ENCODE assay signal across 25 mouse cellular contexts in the genomic region with DNA sequence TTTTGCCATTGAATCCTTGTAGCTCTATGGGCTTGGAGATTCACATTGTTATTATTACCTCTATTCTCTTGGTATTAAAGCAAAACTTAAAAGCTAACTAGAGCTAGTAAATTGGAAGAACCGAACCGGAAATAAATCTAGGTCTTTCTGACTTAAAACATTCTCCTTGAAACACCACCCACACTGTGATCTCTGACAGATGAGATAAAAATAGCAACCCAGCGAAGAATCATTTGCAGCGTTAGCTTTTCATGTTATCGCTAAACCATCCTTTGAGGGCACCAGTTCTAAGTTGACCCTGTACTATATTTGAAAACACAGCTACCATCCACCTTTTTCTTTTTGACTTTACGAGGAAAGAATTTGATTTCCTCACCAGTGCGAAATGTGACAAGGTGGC.
"Had no signal": no experiment of that assay in that cellular context is flagged by ENCODE, and none has a peak within 500 bp of the region (broad histone marks: within the 10 kb centered on the region; RNA-seq: fewer than 3 reads in every experiment).

No protein-coding gene starts in this region.

- DNase-seq: gastrocnemius, postnatal 14 days; gastrocnemius, postnatal 36 days; heart, adult 2 months; heart, postnatal 14 days; heart, postnatal 4 days; kidney, adult 11 months; kidney, adult 8-10 months; kidney, postnatal 10 days; kidney, postnatal 36 days; layer of hippocampus, adult 9-11 months; layer of hippocampus, postnatal 36 days; left cerebral cortex, postnatal 4 days; liver; liver, embryonic 13.5 days had no signal

- H3K4me2 ChIP-seq: heart, embryonic 11.5 days; heart, embryonic 13.5 days; heart, embryonic 15.5 days; hindbrain, embryonic 12.5 days; hindbrain, embryonic 14.5 days; limb, embryonic 12.5 days; liver, embryonic 11.5 days; liver, embryonic 13.5 days; liver, embryonic 15.5 days had no signal

- H3K9me3 ChIP-seq: heart, embryonic 13.5 days; heart, embryonic 15.5 days; hindbrain, embryonic 10.5 days; hindbrain, embryonic 12.5 days; limb, embryonic 12.5 days; liver, embryonic 13.5 days; liver, embryonic 15.5 days had no signal

- H3K9ac ChIP-seq: heart, embryonic 13.5 days; heart, embryonic 15.5 days; hindbrain, embryonic 12.5 days; hindbrain, embryonic 14.5 days; limb, embryonic 12.5 days; liver, embryonic 13.5 days; liver, embryonic 15.5 days had no signal

- H3K27me3 ChIP-seq: heart, embryonic 13.5 days; heart, embryonic 15.5 days; hindbrain, embryonic 12.5 days; limb, embryonic 12.5 days; liver, embryonic 13.5 days; liver, embryonic 15.5 days had no signal

- H3K4me3 ChIP-seq: heart, adult 2 months; heart, embryonic 13.5 days; heart, embryonic 15.5 days; hindbrain, embryonic 10.5 days; hindbrain, embryonic 12.5 days; limb, embryonic 12.5 days; liver, embryonic 13.5 days; liver, embryonic 15.5 days had no signal

- H3K27ac ChIP-seq: heart, adult 2 months; heart, embryonic 13.5 days; heart, embryonic 15.5 days; hindbrain, embryonic 10.5 days; hindbrain, embryonic 12.5 days; hindbrain, embryonic 14.5 days; limb, embryonic 12.5 days; liver, embryonic 13.5 days; liver, embryonic 15.5 days had no signal

- H3K4me1 ChIP-seq: heart, embryonic 13.5 days; heart, embryonic 15.5 days; hindbrain, embryonic 10.5 days; hindbrain, embryonic 12.5 days; limb, embryonic 12.5 days; liver, embryonic 13.5 days; liver, embryonic 15.5 days had no signal

- H3K36me3 ChIP-seq: heart, embryonic 13.5 days; heart, embryonic 15.5 days; hindbrain, embryonic 10.5 days; hindbrain, embryonic 12.5 days; limb, embryonic 12.5 days; liver, embryonic 13.5 days; liver, embryonic 15.5 days had no signal

- ATAC-seq: hindbrain, embryonic 16.5 days; intestine, embryonic 16.5 days had no signal
